Mouse (Mus musculus) forebrain, embryonic 11.5 days (tissue): Measurements from ENCODE around the gene Prkch. TPM values are rescaled to one million over a fixed set of nuclear protein-coding genes. Genes with fewer than 3 reads are reported as not detected.
"Not testable (repeated sequence)": the region's sequence is repeated elsewhere in the genome, so short reads cannot be mapped to it uniquely, and the experiment has no call there.

Source experiments
- ATAC-seq: fragments of 200-750 bp; cut with Nextera tagmentation; replicated peaks from 2 replicates; pipeline ENCODE4 v1.8.0; 2017; ENCODE audit warnings: moderate TSS enrichment; ENCODE audit not compliant: low FRiP score
- DNase-seq: peaks from one replicate; pipeline ENCODE4 v3.0.0-alpha.2; 2017; ENCODE audit warnings: low spot score
- H3K27ac ChIP-seq: fragments of 300-500 bp; sonication (generic); 2 replicates; pipeline ENCODE4 v1.5.1; 2014; ENCODE audit warnings: low read depth, low read length
- H3K27me3 ChIP-seq: fragments of 300-500 bp; sonication (generic); 2 replicates; pipeline ENCODE4 v1.6.1; 2014; ENCODE audit warnings: mild to moderate bottlenecking, low read length, mixed read lengths; ENCODE audit not compliant: control insufficient read depth, insufficient read depth
- H3K36me3 ChIP-seq: fragments of 300-500 bp; sonication (generic); 2 replicates; pipeline ENCODE4 v1.6.1; 2014; ENCODE audit warnings: mild to moderate bottlenecking, low read length, moderate library complexity, mixed read lengths; ENCODE audit not compliant: control insufficient read depth, insufficient read depth
- H3K4me1 ChIP-seq: fragments of 300-500 bp; sonication (generic); replicated peaks from 2 replicates; pipeline ENCODE4 v1.6.1; 2014; ENCODE audit warnings: low read length, mixed read lengths; ENCODE audit not compliant: control insufficient read depth, insufficient read depth
- H3K4me2 ChIP-seq: fragments of 300-500 bp; sonication (generic); 2 replicates; pipeline ENCODE4 v1.6.1; 2014; ENCODE audit warnings: low read depth, mild to moderate bottlenecking, low read length, moderate library complexity, mixed read lengths; ENCODE audit not compliant: severe bottlenecking
- H3K4me3 ChIP-seq: fragments of 300-500 bp; sonication (generic); 2 replicates; pipeline ENCODE4 v1.5.1; 2014; ENCODE audit warnings: low read depth, low read length
- H3K9ac ChIP-seq: fragments of 300-500 bp; sonication (generic); 2 replicates; pipeline ENCODE4 v1.6.1; 2014; ENCODE audit warnings: low read length
- H3K9me3 ChIP-seq: fragments of 300-500 bp; sonication (generic); 2 replicates; pipeline ENCODE4 v1.6.1; 2016; ENCODE audit warnings: low read length, mixed read lengths; ENCODE audit not compliant: control insufficient read depth
- WGBS: fragments of 180-500 bp; shearing (Covaris S2); extraction: QIAGEN DNeasy Blood & Tissue Kit; methylation state at CpG from one replicate; pipeline ENCODE4 v1.1.7; 2014; 5-methylcytosine and 5-hydroxymethylcytosine counted together
- polyA plus RNA-seq: library from polyadenylated mRNA; unstranded; fragments of >200 nt; fragmentation: Nextera tagmentation; extraction: Ambion mirVana; gene quantifications from 2 replicates; pipeline ENCODE4 v1.2.1, GENCODE M21; 2014

Gene Prkch
- polyA plus RNA-seq, result 5.6 and 6.9 TPM in 2 replicates

DNA sequence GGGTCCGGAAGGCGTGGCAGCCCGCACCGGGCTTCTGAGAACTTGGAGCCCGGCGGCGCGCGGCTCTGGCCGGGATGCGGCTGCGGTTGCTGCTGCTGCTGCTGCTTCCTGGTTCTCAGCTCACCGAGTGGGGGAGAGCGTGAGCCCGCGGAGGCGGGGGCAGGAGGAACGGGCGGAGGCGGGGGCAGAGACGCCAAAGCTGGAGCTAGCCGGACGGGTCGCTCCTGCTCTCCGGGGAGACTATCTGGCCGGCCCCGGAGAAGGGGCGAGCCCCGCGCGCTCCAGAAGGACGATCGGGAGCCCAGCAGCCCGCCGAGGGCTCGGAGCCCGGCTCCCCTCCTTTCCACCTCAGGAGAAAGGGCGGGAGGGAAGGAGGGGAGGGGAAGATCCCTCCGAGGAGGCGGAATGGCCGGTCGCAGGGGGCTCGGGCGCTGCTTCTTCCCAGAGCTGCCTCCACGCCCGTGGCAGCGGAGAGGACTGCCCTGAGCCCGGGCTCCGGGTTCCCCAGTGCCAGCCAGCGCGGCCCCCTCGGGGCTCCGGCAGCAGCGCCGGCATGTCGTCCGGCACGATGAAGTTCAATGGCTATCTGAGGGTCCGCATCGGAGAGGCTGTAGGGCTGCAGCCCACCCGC, at the start of gene Prkch:
Gene Prkch (plus strand): TSS at position 187 of the 631 bp plus-strand sequence.
- 0% methylated on average over 53 of the region's 61 CpGs for WGBS

DNA sequence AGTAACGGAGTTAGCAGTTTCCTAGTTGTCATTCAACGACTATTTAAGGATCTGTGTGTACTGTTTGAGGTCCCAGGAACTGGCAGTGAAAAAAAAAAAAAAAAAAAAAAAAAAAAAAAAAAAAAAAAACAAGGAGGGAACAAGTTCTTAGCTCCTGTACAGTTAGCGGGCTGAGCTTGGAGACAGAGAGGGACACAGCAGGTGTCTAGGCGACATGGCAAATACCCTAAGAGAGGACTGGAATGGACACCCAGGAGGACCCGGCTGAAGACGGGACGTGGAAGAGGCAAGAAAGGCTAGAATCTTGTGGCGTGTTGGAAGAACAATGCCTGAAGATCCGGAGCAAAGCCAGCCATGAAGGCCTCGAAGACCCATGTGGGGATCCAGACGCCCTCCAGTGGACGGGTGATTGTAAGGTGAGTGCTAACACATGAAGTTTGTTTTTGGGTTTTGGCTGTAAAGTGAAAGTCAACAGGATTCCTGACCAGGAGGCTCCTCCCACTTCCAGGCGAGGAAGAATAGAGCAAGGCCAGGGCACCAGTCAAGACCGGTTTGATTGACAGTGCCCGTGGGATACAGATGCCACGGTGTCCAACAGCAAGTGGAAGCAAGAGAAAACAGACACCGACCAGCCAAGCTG, 47.0 kb upstream of the Prkch start:
- H3K36me3 ChIP-seq, result no peaks in the 10 kb centered on the region
- DNase-seq (no peak), ATAC-seq (no peak)
- WGBS, result 24% methylated on average over 17 of the region's 17 CpGs
- H3K4me2 ChIP-seq, result 0 out of 2 replicates have a peak overlapping the region, but pooled peaks have one; percentile 21
- no peak overlapping the region for H3K9ac ChIP-seq
- no peaks in the 10 kb centered on the region for H3K9me3 ChIP-seq
- H3K4me3 ChIP-seq, result no peak overlapping the region
- no peaks in the 10 kb centered on the region for H3K27me3 ChIP-seq
- no peak overlapping the region for H3K27ac ChIP-seq
- H3K4me1 ChIP-seq, result no peaks in the 10 kb centered on the region

More for the DNA sequence above, at the start of gene Prkch:
- H3K27ac ChIP-seq, result no peak within 1 kb of the TSS
- H3K36me3 ChIP-seq, result no peaks in the 10 kb centered on the region
- H3K9me3 ChIP-seq, result no peaks in the 10 kb centered on the region
- H3K9ac ChIP-seq, result peak within 1 kb of the TSS; percentile 64
- DNase-seq (peak; percentile 91), ATAC-seq (peak; percentile 89)
- H3K4me2 ChIP-seq, result peak within 1 kb of the TSS; percentile 81
- peaks cover 7% of the 10 kb centered on the region; the same call in 1 of the 2 replicates for H3K4me1 ChIP-seq
- H3K4me3 ChIP-seq, result peak within 1 kb of the TSS; percentile 61
- peaks cover 19% of the 10 kb centered on the region for H3K27me3 ChIP-seq

DNA sequence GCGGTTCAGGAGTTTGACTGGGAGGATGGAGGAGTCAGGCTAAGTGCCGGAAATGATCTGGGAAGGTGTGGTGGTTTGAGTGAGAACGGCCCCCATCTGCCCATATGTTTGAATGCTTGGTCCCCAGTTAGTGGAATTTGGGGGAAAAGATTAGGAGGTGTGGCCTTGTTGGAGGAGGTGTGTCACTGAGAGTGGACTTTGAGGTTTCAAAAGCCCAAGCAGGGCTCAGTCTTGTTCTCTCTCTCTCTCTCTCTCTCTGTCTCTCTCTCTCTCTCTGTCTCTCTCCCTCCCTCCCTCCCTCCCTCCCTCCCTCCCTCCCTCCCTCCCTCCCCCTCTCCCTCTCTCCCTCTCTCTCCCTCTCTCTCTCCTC, 46.5 kb upstream of the Prkch start:
- not testable (repeated sequence) for H3K27ac ChIP-seq, H3K4me1 ChIP-seq, H3K9me3 ChIP-seq, H3K27me3 ChIP-seq, H3K9ac ChIP-seq, H3K36me3 ChIP-seq, H3K4me3 ChIP-seq, DNase-seq, ATAC-seq
- 36% methylated on average over 3 of the region's 3 CpGs for WGBS
- 0 out of 2 replicates have a peak overlapping the region, but pooled peaks have one; percentile 21 for H3K4me2 ChIP-seq

DNA sequence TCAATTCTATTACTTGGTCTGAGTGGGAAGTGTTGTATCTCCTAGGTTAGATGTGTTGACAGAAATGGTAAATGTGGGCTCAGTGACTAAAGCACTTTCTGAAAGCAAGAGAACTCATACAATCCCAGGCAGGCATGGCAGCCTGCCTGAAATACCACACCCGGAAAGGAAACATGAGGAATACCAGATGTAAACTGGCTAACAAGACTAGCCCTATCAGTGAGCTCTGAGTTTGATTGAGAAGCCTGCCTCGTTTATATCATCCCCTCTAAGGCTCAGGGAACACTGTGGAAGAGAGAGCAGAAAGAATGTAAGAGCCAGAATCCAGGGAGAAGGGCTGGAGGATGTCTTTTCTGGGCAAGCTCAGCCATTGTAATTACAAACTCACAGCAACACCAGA, 45.4 kb upstream of the Prkch start:
- Histone ChIP-seq H3K36me3 (no peaks in the 10 kb centered on the region), H3K4me3 (no peak overlapping the region), H3K27me3 (peaks cover 7% of the 10 kb centered on the region), H3K9me3 (no peaks in the 10 kb centered on the region), H3K9ac (no peak overlapping the region), H3K4me2 (no peak overlapping the region), H3K4me1 (no peaks in the 10 kb centered on the region), H3K27ac (no peak overlapping the region)
- no peak for DNase-seq
- WGBS, result 46% methylated on average over 2 of the region's 2 CpGs
- no peak for ATAC-seq

DNA sequence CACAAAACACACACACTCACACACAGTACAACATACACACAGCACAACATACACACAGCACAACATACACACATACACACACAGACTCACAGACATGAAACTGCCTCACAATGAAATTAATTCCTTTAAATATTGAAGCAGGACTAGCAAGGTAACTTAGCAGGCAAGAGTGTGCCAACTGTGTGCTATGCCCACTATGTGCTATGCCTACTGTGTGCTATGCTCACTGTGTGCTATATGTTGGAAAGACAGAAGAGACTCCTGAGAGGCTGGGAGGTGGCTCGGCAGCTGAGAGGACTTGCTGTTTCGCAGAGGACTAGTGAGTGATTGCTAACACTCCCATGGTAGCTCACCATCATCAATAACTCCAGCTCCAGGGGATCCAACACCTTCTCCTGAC, 44.2 kb upstream of the Prkch start:
- Histone ChIP-seq H3K9me3 (no peaks in the 10 kb centered on the region), H3K27ac (no peak overlapping the region), H3K4me2 (no peak overlapping the region), H3K9ac (no peak overlapping the region), H3K4me1 (peaks cover 3% of the 10 kb centered on the region; the same call in 1 of the 2 replicates), H3K4me3 (no peak overlapping the region), H3K27me3 (peaks cover 19% of the 10 kb centered on the region), H3K36me3 (no peaks in the 10 kb centered on the region)
- 96% methylated on average over 2 of the region's 2 CpGs for WGBS
- no peak for DNase-seq
- no peak for ATAC-seq

DNA sequence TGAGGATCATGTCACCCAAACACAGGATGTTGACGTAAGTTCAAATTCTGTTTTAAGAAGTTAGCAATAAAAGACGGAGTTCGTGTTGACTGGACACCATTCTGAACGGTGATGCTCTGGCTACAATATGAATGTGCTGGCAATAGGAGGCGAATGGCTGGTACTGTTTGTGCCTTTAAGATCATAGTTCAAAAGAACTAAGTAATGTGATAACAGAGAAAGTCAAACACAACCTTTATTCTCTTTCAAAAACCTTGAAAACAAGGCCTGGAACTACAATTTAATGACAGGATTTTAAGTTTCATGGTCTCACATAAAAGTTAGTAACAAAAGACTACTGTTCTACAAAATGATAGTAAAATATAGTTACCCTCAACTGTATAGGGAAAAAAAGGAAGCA, 41.4 kb upstream of the Prkch start:
- Histone ChIP-seq H3K4me3 (no peak overlapping the region), H3K9me3 (no peaks in the 10 kb centered on the region), H3K9ac (no peak overlapping the region), H3K36me3 (no peaks in the 10 kb centered on the region), H3K4me2 (no peak overlapping the region), H3K27me3 (peaks cover 45% of the 10 kb centered on the region), H3K4me1 (peaks cover 11% of the 10 kb centered on the region; the same call in 1 of the 2 replicates), H3K27ac (no peak overlapping the region)
- DNase-seq (no peak), ATAC-seq (no peak)
- WGBS, result 88% methylated on average over 5 of the region's 5 CpGs

DNA sequence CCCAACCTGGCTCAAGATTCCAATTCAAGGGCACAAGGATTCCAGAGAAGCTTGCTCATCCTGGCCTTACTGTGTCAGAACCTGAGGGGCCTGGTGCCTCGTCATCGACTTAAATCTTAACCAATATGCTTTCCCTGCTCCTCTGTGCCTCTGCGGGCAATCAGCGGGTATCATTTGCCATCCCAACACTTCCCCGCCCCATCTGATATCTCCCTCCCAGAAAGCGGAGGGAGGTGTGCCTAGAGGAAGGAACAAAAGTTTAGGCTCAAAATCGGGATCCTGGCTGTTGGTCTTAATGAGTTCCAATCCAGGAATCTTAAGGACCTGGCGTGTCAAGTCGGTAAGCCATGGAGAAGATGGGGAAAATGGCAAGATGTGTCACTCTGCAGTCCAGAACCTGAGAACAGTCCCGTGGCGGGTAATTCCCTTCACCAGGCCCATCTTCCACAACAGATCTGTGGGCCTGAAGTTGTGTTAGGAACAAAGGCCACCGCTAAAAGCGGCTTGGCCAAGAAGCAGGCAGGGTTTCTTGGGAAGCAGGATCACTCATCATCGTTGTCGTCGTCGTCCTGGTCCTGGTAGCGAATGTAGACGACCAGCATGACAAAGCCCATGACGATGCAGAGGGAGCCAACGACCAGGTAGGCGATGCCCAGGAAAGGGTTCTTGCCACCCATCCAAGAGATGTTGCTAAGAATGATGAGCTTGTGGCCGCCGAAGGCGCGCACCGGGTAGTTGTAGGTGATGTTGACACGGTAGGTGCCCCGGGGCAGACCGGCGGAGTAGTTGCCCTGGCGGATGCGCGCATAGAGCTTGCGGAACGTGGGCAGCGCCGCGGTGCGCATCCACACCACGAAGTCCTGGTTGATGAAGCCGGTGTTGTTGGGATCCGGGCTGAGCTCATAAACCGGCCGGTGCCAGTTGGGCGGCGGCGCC, 39.6 kb upstream of the Prkch start:
- peak; percentile 67 for DNase-seq
- 0 out of 2 replicates have a peak, but pooled peaks have one; percentile 36 for ATAC-seq
- WGBS, result 14% methylated on average over 48 of the region's 48 CpGs
- Histone ChIP-seq H3K9ac (peak overlapping the region; percentile 12; the same call in 1 of the 2 replicates), H3K4me3 (peak overlapping the region; percentile 34), H3K4me2 (peak overlapping the region; percentile 40), H3K4me1 (peaks cover 11% of the 10 kb centered on the region; the same call in 1 of the 2 replicates), H3K27me3 (peaks cover 54% of the 10 kb centered on the region), H3K36me3 (no peaks in the 10 kb centered on the region), H3K9me3 (no peaks in the 10 kb centered on the region), H3K27ac (no peak overlapping the region)

DNA sequence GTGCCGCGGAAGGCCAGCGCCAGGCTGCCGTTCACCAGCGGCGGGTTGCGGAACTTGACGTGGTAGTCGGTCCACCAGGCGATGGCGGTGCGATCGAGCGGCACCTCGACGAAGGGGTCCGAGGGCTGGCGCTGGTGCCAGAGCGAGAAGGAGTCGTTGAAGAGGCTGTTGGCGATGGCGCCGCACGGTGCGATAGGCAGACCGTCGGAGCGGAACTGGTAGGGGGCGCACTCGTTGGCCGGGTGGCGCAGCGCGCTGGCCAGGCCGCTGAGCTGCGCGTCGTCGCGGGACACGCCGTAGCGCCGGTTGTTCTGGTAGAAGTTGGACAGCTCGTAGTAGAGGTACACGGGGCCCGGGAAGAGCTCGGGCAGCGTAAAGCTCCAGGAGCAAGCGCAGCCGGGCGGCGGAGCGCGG, 38.9 kb upstream of the Prkch start:
- Histone ChIP-seq H3K4me3 (peak overlapping the region; percentile 34), H3K9me3 (no peaks in the 10 kb centered on the region), H3K27me3 (peaks cover 60% of the 10 kb centered on the region), H3K27ac (no peak overlapping the region), H3K9ac (peak overlapping the region; percentile 12; the same call in 1 of the 2 replicates), H3K4me1 (peaks cover 11% of the 10 kb centered on the region; the same call in 1 of the 2 replicates), H3K36me3 (no peaks in the 10 kb centered on the region), H3K4me2 (peak overlapping the region; percentile 40)
- ATAC-seq (peak; percentile 49; the same call in 1 of the 2 replicates), DNase-seq (peak; percentile 76)
- WGBS, result 1% methylated on average over 55 of the region's 55 CpGs
